Mouse (Mus musculus): Measurements from ENCODE around the gene Gm20403.

DNA sequence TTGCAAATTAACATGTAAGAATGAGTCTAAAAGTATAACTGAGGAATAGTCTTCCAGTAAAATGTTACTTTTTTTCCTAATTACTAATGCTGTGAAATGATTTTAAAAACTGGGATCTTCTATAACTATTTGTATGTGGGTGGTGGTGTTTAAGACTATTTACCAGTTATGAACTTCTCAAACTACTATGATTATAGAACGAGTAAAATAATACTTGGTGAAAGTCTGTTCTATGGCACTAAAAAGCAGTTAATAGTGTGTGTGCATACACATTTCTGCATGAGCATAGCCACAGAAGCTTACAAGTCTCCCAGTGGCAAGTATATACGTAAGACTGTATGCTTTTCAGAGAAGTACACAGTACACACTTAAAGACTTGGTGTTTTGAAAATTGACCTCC, 827 bp upstream of the Gm20403 start:
- TF ChIP-seq GATA1 (IDR thresholded peaks at IDR 0.05; ENCODE audit: borderline replicate concordance, low read length) (no peak), FLI1 (IDR thresholded peaks at IDR 0.05; ENCODE audit: low read length) (no peak)

All from megakaryocyte, embryonic 14.5 days (primary cell).